Mouse (Mus musculus): ENCODE data around the gene Ten1. TPM values are rescaled to one million over a fixed set of nuclear protein-coding genes. Genes with fewer than 3 reads are reported as not detected.
A peak's percentile ranks its signal among the peaks of the same experiment; 100 is the strongest.

Ten1 gene
- total and polyA plus RNA-seq, 3 experiments = 70.4 to 76.5 (median 74.4) TPM

- Histone ChIP-seq H3K27ac (ENCODE audit: insufficient read depth, low read depth) (no peak overlapping the region), H3K27me3 (replicated peaks) (no peaks in the 10 kb centered on the region), H3K4me1 (ENCODE audit: control insufficient read depth in 1 of 2, insufficient read depth in 2 of 2) (peaks cover 0 to 11% of the 10 kb centered on the region in 2 experiments; a peak in 3 of 4 replicates), H3K9ac (ENCODE audit: insufficient read depth, low read depth) (no peak overlapping the region), H3K4me3 (replicated peaks in 1 of 3; ENCODE audit: low read depth in 2 of 3, low read length in 2 of 3, poor library complexity in 1 of 3) (no peak overlapping the region), H3K9me3 (replicated peaks; ENCODE audit: low read length) (peaks cover 4% of the 10 kb centered on the region), H3K4me2 (ENCODE audit: insufficient read depth, low read depth, poor library complexity, severe bottlenecking) (no peak overlapping the region), H3K36me3 (replicated peaks in 1 of 2; ENCODE audit: control insufficient read depth in 1 of 2, insufficient read depth in 1 of 2, low read length in 1 of 2) (peaks cover 40 to 71% of the 10 kb centered on the region in 2 experiments), H3K79me2 (replicated peaks; ENCODE audit: control insufficient read depth, extremely low read depth, insufficient read depth, poor library complexity, severe bottlenecking) (no peaks in the 10 kb centered on the region)
- TF ChIP-seq KAT2A (IDR thresholded peaks at IDR 0.05; ENCODE audit: insufficient replicate concordance, low read length) = no peak
- TF ChIP-seq ZNF384 (IDR thresholded peaks at IDR 0.05; ENCODE audit: low read depth, low read length) = peak; percentile 68
- TF ChIP-seq CTCF (conservative IDR thresholded peaks at IDR 0.05 in 1 of 2, IDR thresholded peaks at IDR 0.05 in 1 of 2; ENCODE audit: low read depth in 2 of 2, low read length in 2 of 2) = no peak
- dilution Hi-C loops (cut with MboI; ENCODE audit: extremely low pct_ligation_motif_present, extremely low pct_unique_long_range_greater_than_20kb, low sequenced_read_pairs) = no loop called here
- in situ Hi-C loops (cut with MboI; ENCODE audit: low pct_ligation_motif_present, low pct_unique_long_range_greater_than_20kb, low sequenced_read_pairs) = no loop called here
- no peak for DNase-seq (ENCODE audit: extremely low read depth)
Measured at GRCm38 (mm10) chr11:116208660-116209059, 10.0 kb downstream of the Ten1 start.

DNA sequence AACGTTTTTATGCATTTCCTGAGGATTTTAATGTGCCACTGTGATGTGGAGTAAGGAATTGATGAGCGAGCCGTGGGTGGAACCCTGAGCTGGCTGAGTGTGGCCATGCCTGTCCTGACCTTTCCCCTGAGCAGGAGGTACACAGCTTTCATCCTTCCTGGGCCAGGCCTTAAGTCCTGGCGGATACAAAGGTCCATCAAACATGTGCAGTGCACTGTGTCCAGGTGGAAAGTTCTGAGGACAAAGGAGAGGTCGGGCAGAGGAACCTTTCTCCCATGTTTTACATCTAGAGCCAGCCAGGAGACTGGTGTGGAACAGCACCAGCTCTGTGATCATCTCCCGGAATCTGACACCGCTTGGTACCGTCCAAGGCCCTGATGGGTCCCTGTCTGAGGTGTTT is 10.6 kb downstream of the Ten1 start:
- Histone ChIP-seq H3K4me3 (replicated peaks in 1 of 3; ENCODE audit: low read depth in 2 of 3, low read length in 2 of 3, poor library complexity in 1 of 3) (no peak overlapping the region), H3K27me3 (replicated peaks) (no peaks in the 10 kb centered on the region), H3K79me2 (replicated peaks; ENCODE audit: control insufficient read depth, extremely low read depth, insufficient read depth, poor library complexity, severe bottlenecking) (no peaks in the 10 kb centered on the region), H3K9ac (ENCODE audit: insufficient read depth, low read depth) (no peak overlapping the region), H3K4me1 (ENCODE audit: control insufficient read depth in 1 of 2, insufficient read depth in 2 of 2) (peaks cover 0 to 11% of the 10 kb centered on the region in 2 experiments; a peak in 3 of 4 replicates), H3K9me3 (replicated peaks; ENCODE audit: low read length) (peaks cover 4% of the 10 kb centered on the region), H3K36me3 (replicated peaks in 1 of 2; ENCODE audit: control insufficient read depth in 1 of 2, insufficient read depth in 1 of 2, low read length in 1 of 2) (peaks cover 40 to 72% of the 10 kb centered on the region in 2 experiments), H3K4me2 (ENCODE audit: insufficient read depth, low read depth, poor library complexity, severe bottlenecking) (no peak overlapping the region), H3K27ac (ENCODE audit: insufficient read depth, low read depth) (no peak overlapping the region)
- in situ Hi-C loops (cut with MboI; ENCODE audit: low pct_ligation_motif_present, low pct_unique_long_range_greater_than_20kb, low sequenced_read_pairs) (no loop called here), dilution Hi-C loops (cut with MboI; ENCODE audit: extremely low pct_ligation_motif_present, extremely low pct_unique_long_range_greater_than_20kb, low sequenced_read_pairs) (no loop called here)
- DNase-seq (ENCODE audit: extremely low read depth) = no peak
- no peak for TF ChIP-seq ZC3H11A (IDR thresholded peaks at IDR 0.05; ENCODE audit: low read depth, low read length)
- TF ChIP-seq JUN (IDR thresholded peaks at IDR 0.05; ENCODE audit: insufficient read depth, low read depth, low read length) = no peak

DNA sequence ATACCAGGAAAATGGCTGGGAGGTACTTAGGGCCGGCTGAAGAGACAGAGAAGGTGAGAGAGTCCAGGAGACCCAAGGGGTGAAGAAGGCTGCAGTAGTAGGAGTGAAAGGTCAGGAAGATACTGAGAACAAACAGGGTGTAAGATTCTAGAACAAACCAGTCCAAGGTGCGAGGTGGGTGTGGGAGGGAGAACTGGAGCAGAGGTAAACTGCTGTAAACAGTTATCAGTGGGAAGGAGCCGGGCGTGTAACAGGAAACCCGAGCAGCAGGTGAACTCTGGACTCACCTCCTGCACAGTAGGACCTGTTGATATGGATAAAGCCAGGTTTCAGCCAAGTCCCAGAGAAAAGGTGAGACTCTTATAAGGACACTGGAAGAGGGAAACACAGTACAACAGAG is 12.0 kb downstream of the Ten1 start:
- Histone ChIP-seq H3K27me3 (replicated peaks) (no peaks in the 10 kb centered on the region), H3K4me2 (ENCODE audit: insufficient read depth, low read depth, poor library complexity, severe bottlenecking) (no peak overlapping the region), H3K4me1 (ENCODE audit: control insufficient read depth in 1 of 2, insufficient read depth in 2 of 2) (peaks cover 2 to 16% of the 10 kb centered on the region in 2 experiments), H3K9ac (ENCODE audit: insufficient read depth, low read depth) (no peak overlapping the region), H3K79me2 (replicated peaks; ENCODE audit: control insufficient read depth, extremely low read depth, insufficient read depth, poor library complexity, severe bottlenecking) (no peaks in the 10 kb centered on the region), H3K4me3 (replicated peaks in 1 of 3; ENCODE audit: low read depth in 2 of 3, low read length in 2 of 3, poor library complexity in 1 of 3) (no peak overlapping the region), H3K36me3 (replicated peaks in 1 of 2; ENCODE audit: control insufficient read depth in 1 of 2, insufficient read depth in 1 of 2, low read length in 1 of 2) (peaks cover 30 to 63% of the 10 kb centered on the region in 2 experiments), H3K9me3 (replicated peaks; ENCODE audit: low read length) (peaks cover 4% of the 10 kb centered on the region), H3K27ac (ENCODE audit: insufficient read depth, low read depth) (no peak overlapping the region)
- dilution Hi-C loops (cut with MboI; ENCODE audit: extremely low pct_ligation_motif_present, extremely low pct_unique_long_range_greater_than_20kb, low sequenced_read_pairs) = no loop called here
- in situ Hi-C loops (cut with MboI; ENCODE audit: low pct_ligation_motif_present, low pct_unique_long_range_greater_than_20kb, low sequenced_read_pairs) = no loop called here
- TF ChIP-seq ELF1 (IDR thresholded peaks at IDR 0.05; ENCODE audit: low read depth, low read length) (no peak), MEF2A (IDR thresholded peaks at IDR 0.05; ENCODE audit: borderline replicate concordance, low read depth, low read length) (no peak), POLR2A (IDR thresholded peaks at IDR 0.05; ENCODE audit: low read depth, low read length) (no peak), ZKSCAN1 (IDR thresholded peaks at IDR 0.05; ENCODE audit: borderline replicate concordance, low read depth, low read length) (no peak)
- no peak for DNase-seq (ENCODE audit: extremely low read depth)
